Mouse (Mus musculus) heart, embryonic 14.5 days (tissue): ENCODE measurements at regions not wholly inside any gene's neighbourhood (a gene's known extent, or its start where the extent isn't known, plus 50 kb on each side); places are given as distances from the start of the nearest gene placed in this dataset.

Experiments used
- ATAC-seq: fragments of 200-750 bp; cut with Nextera tagmentation; 2 replicates; pipeline ENCODE4 v1.8.0; 2017; ENCODE audit warnings: low read depth, moderate TSS enrichment; ENCODE audit not compliant: insufficient number of reproducible peaks, insufficient read depth, low FRiP score
- H3K27ac ChIP-seq, 2 experiments: fragments of 200-500 bp in 1 of 2; fragments of 300-500 bp in 1 of 2; sonication (generic) in 1 of 2; replicated peaks in 1 of 2; 2 replicates each; pipeline ENCODE4 v1.5.1; 2012 to 2014; ENCODE audit warnings: low read depth in 2 of 2, low read length in 2 of 2, control low read depth in 1 of 2, mild to moderate bottlenecking in 1 of 2, mixed read lengths in 1 of 2; ENCODE audit not compliant: control insufficient read depth in 1 of 2, insufficient read depth in 1 of 2
- H3K27me3 ChIP-seq: fragments of 300-500 bp; sonication (generic); 2 replicates; pipeline ENCODE4 v1.6.1; 2014; ENCODE audit warnings: mild to moderate bottlenecking, low read length, control low read depth; ENCODE audit not compliant: control insufficient read depth, insufficient read depth
- H3K36me3 ChIP-seq: fragments of 300-500 bp; sonication (generic); 2 replicates; pipeline ENCODE4 v1.6.1; 2014; ENCODE audit warnings: mild to moderate bottlenecking, control low read depth, low read length, mixed read lengths; ENCODE audit not compliant: control insufficient read depth, insufficient read depth
- H3K4me1 ChIP-seq, 2 experiments: fragments of 200-500 bp in 1 of 2; fragments of 300-500 bp in 1 of 2; sonication (generic) in 1 of 2; 2 replicates each; pipeline ENCODE4 v1.6.1; 2012 to 2014; ENCODE audit warnings: low read length in 2 of 2, control low read depth in 1 of 2, mixed read lengths in 1 of 2; ENCODE audit not compliant: control insufficient read depth in 2 of 2, insufficient read depth in 2 of 2
- H3K4me2 ChIP-seq: fragments of 300-500 bp; sonication (generic); 2 replicates; pipeline ENCODE4 v1.6.1; 2014; ENCODE audit warnings: mild to moderate bottlenecking, low read length
- H3K4me3 ChIP-seq, 2 experiments: fragments of 200-500 bp in 1 of 2; fragments of 300-500 bp in 1 of 2; sonication (generic) in 1 of 2; 2 replicates each; pipeline ENCODE4 v1.5.1; 2012 to 2014; ENCODE audit warnings: low read length in 2 of 2, mild to moderate bottlenecking in 2 of 2, control low read depth in 1 of 2, low read depth in 1 of 2, moderate library complexity in 1 of 2; ENCODE audit not compliant: control insufficient read depth in 1 of 2, insufficient read depth in 1 of 2
- H3K9ac ChIP-seq: fragments of 300-500 bp; sonication (generic); 2 replicates; pipeline ENCODE4 v1.6.1; 2014; ENCODE audit warnings: mild to moderate bottlenecking, low read length
- H3K9me3 ChIP-seq: fragments of 300-500 bp; sonication (generic); 2 replicates; pipeline ENCODE4 v1.6.1; 2016; ENCODE audit warnings: low read length, control low read depth; ENCODE audit not compliant: control insufficient read depth
- WGBS: fragments of 180-500 bp; shearing (Covaris S2); extraction: QIAGEN DNeasy Blood & Tissue Kit; methylation state at CpG from one replicate; pipeline ENCODE4 v1.1.7; 2014; 5-methylcytosine and 5-hydroxymethylcytosine counted together

DNA sequence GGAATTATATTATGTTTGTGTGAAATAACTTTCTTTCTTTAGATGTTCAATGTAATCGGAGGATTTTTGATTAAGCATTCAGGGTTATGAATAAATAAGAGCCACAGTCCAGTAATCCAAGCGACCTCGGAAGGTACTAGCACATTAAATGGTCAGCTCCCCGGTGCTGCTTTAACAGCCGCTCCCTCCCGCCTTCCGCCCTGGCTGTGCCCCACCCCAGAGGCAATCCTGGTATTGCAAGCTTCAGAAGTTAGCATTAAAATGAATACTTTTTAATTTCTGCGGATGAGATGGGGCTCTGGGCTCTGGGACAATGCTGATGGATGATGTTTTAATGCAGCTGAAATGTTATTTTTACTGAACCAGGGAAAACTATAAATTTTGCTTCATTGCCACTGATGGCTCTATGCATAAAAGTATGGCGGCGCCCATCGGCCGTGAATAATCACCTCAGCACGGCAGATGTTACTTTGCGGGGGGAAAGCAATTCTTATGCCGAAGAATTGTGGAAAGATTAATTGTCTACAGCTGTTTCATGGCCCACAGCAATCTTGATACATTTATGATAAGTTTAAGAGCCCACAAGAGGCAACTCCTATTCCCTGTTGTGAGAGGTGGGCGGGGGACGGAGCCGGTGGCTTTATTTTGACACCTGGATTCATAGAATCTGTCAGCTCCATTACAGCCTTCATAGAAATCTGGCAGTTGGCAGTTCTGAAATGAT, 136.5 kb downstream of the Gpat3 start:
- Histone ChIP-seq H3K27ac (no peak overlapping the region), H3K9me3 (no peaks in the 10 kb centered on the region), H3K27me3 (no peaks in the 10 kb centered on the region), H3K9ac (no peak overlapping the region), H3K4me1 (no peaks in the 10 kb centered on the region), H3K36me3 (no peaks in the 10 kb centered on the region), H3K4me3 (no peak overlapping the region), H3K4me2 (no peak overlapping the region)
- WGBS, result 84% methylated on average over 18 of the region's 18 CpGs
- ATAC-seq, result no peak

DNA sequence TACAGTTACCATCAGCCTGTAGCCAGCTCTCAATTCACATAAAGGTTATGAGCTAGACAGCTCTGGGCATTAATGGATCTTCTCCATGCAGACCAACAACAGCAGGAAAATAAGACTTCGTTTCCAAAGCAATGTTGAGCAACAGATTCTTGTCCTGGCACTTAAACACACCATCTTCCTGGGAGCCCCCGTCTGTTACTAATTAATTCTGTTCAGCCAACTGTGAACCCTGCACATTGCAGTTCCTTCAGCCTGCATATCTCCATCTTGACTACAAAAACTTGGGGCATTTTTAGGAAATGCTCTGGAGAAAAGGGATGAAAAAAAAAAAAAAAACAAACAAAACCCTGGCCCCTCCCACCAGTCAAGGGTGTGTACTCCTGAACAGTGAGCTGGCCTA, 131.2 kb downstream of the Gpat3 start:
- no peak for ATAC-seq
- H3K9me3 ChIP-seq, result no peaks in the 10 kb centered on the region
- H3K4me3 ChIP-seq, result no peak overlapping the region
- no peaks in the 10 kb centered on the region for H3K27me3 ChIP-seq
- H3K4me2 ChIP-seq, result no peak overlapping the region
- H3K9ac ChIP-seq, result no peak overlapping the region
- H3K4me1 ChIP-seq, result no peaks in the 10 kb centered on the region
- no peak overlapping the region for H3K27ac ChIP-seq
- 66% methylated on average over 2 of the region's 2 CpGs for WGBS
- no peaks in the 10 kb centered on the region for H3K36me3 ChIP-seq

DNA sequence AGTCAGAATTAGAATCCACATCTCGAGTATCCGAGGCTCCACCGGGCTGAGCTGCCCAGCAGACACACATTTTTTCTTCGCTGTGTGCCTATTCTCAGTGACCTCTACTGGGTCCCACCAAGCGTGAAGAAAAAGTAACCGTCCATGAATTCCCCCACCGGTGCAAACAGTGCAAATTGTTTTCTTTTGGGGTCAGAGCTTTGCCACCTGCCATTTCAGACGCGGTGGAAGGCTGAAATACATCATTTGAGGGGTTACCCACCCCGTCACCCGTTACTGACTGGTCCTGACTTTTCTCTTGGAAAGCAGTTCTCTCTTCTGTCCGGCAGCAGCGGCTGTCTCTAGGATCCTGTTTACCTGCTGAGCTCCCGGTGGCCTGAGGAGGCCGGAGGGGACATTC, 105.7 kb downstream of the Gpat3 start:
- 69% methylated on average over 15 of the region's 15 CpGs for WGBS
- H3K4me2 ChIP-seq, result peak overlapping the region; percentile 11; the same call in 1 of the 2 replicates

More for the DNA sequence above, 105.7 kb downstream of the Gpat3 start:
- no peaks in the 10 kb centered on the region for H3K9me3 ChIP-seq
- H3K27ac ChIP-seq, result no peak overlapping the region
- H3K27me3 ChIP-seq, result no peaks in the 10 kb centered on the region
- H3K4me1 ChIP-seq, result peaks cover 0 to 6% of the 10 kb centered on the region in 2 experiments; a peak in 1 of 4 replicates
- H3K4me3 ChIP-seq, result no peak overlapping the region
- H3K9ac ChIP-seq, result no peak overlapping the region
- no peak for ATAC-seq
- H3K36me3 ChIP-seq, result no peaks in the 10 kb centered on the region
